Mouse (Mus musculus): ENCODE data around the gene Pdss2. TPM values are rescaled to one million over a fixed set of nuclear protein-coding genes. Genes with fewer than 3 reads are reported as not detected.

Gene Pdss2
- 8.2 and 12.4 TPM in 2 replicates for polyA plus RNA-seq (2015; fragmentation: Nextera tagmentation; extraction: Ambion mirVana)

DNA sequence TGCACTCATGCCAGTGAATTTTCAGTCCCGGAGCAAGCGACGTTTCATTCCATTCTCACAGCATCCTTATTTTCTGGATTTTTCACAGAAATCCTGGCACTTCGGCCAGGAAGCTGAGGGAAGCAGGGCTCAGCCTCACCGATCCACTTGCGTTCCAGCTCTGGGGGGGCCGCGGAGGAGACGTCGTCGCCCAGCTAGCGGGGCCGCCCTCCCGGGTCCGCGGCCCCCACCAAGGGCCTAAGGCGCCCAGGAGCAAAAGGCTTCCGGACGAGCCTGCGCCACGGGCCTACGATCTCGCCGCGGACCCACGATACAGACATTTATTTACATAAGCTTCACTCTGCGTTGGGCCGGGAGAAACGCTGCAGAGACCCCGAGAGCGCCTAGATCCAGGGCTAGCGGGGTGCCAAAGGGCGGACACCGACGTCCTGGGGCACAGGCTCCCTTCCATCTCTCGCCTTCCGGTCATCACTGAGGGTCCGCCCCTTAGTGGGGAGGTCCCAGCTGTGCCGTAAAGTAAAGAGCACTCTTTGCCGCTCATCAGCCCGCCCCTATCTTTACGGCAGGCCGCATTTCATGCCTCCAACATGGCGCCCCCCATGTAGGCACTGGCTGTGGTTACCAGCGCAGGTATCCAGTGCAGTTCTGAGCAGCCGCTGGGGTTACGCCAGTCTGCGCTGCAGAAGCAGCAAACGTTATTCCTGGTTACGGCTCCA, at the start of gene Pdss2:
Gene Pdss2 (plus strand): TSS at position 577 of the 716 bp plus-strand sequence.

GRCm38 (mm10) chr10:43174326-43175155, 46.7 kb upstream of the Pdss2 start, which contains the start of the genes Sobp and 9030612E09Rik:
TSS of gene Sobp (minus strand) at chr10:43174530.
TSS of gene 9030612E09Rik (plus strand) at chr10:43174704.

DNA sequence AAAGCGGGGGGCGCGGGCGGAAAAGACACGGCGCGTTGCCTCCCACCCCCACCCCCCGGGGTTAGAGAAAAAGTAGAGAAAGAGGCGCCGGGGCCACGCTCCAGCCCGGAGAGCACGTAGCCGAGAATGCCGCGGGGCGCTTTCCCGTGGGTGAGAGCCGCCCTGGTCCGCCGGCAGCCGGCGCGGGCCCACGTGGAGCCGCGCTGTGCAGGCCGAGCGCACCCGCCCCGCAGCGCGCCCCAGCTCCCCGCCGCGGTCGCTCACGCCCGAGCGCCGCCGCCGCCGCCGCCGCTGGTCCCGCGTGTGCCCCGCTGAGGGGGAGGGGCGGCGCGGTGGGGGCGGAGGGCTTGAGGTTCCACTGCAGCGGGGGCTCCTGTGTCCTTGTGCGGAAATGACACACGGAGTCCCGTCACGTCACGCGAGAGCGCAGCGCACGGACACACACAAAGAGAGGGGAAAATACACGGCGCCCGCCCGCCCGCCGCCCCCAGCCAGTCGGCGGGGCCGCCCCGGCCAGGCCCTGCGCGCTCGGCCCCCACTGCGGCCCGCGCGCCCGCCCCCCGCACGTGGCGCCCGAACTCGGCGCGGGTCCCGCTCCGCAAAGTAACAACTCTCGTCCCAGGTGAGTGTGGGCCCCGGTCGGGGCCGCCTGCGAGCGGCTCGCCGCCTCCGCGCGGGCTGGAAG, 257.6 kb downstream of the Pdss2 start, which contains the start of gene Bend3:
Gene Bend3 (plus strand): TSS at position 81 of the 685 bp plus-strand sequence.

Other genes starting within 250 kb of the Pdss2 start
- 1.5 and 1.9 TPM in 2 replicates for gene Sobp, start 47.0 kb upstream of the Pdss2 start, polyA plus RNA-seq (2015; fragmentation: Nextera tagmentation; extraction: Ambion mirVana)
- gene 9030612E09Rik, start 46.8 kb upstream of the Pdss2 start, polyA plus RNA-seq (2015; fragmentation: Nextera tagmentation; extraction: Ambion mirVana), result 0.50 and 0.55 TPM in 2 replicates